Mouse (Mus musculus): ENCODE results near the gene BC107364. TPM values are rescaled to one million over a fixed set of nuclear protein-coding genes. Genes with fewer than 3 reads are reported as not detected.
A peak's percentile ranks its signal among the peaks of the same experiment; 100 is the strongest.
"Not testable (repeated sequence)": the region's sequence is repeated elsewhere in the genome, so short reads cannot be mapped to it uniquely, and the experiment has no call there.

Gene BC107364
- not detected for total RNA-seq (2021)
- long read RNA-seq, partial matches to known transcripts: 0 of 1 reads
- long read RNA-seq, other reads (novel, unspliced or antisense): 1 of 1 reads

DNA sequence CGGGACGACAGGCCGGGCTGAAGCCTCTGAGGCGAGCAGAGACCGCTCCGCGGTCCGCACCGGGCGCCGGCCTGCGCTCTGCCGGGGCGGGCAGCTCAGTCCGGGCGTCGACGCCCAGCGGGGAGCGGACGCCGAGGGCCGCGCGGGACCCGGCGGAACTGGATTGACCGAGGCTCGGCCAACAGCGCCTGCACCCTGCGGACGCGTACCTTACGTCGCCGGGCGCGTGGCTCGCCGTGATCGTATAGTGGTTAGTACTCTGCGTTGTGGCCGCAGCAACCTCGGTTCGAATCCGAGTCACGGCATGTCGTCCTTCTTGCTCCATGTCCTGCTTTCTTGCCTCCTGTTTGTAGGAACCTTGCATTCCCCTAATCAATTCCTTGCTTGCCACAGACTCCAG is at the start of gene BC107364:
Gene BC107364, minus strand, starts transcription at position 45 of the 400 bp plus-strand sequence.
- DNase-seq (ENCODE audit: low spot score in 2 of 2): not testable (repeated sequence)

GRCm38 (mm10) chr3:96501391-96502115 is 49.4 kb upstream of the BC107364 start:
- DNase-seq (ENCODE audit: low spot score in 2 of 2): peak; percentile 92 to 94

DNA sequence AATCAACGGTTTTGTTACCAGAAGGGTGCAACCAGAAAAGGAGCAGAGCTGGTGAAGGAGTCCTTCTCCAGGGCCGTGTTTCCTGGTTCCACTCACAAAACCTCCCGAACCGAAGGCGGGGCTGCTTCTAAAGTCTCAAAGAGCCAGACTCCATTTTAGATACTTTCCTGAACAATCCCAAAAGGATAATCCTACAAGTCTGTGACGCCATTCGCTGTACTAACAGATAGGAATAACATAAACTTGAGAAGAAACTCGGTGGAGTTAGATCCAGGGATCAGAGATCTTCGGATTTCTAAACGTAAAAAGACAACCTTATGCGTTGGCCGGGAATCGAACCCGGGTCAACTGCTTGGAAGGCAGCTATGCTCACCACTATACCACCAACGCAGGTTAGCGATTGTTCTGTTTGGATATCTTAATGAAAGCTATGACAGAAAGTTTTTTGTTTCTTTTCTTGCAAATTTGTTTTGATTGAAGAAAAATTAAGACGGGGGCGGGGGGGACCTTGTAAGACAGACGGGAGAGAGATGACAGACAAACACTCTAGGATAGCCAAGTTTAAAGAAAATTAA is 48.7 kb upstream of the BC107364 start:
- DNase-seq (ENCODE audit: low spot score in 2 of 2): peak; percentile 86 to 89

DNA sequence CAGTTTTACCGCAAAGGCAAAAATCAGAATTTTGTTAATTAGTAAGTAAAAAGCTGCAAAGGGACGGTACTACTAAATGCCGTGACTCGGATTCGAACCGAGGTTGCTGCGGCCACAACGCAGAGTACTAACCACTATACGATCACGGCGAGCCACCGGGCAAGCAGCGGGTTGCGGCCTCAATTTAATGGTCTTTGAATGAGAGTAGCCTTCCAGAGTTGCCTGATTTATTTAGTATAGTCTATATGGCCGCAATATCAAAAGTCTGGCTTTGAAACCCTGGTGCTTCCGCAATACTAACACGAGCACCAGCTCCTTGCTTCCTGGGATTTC is 48.1 kb upstream of the BC107364 start:
- DNase-seq (ENCODE audit: low spot score in 2 of 2): peak; percentile 97

DNA sequence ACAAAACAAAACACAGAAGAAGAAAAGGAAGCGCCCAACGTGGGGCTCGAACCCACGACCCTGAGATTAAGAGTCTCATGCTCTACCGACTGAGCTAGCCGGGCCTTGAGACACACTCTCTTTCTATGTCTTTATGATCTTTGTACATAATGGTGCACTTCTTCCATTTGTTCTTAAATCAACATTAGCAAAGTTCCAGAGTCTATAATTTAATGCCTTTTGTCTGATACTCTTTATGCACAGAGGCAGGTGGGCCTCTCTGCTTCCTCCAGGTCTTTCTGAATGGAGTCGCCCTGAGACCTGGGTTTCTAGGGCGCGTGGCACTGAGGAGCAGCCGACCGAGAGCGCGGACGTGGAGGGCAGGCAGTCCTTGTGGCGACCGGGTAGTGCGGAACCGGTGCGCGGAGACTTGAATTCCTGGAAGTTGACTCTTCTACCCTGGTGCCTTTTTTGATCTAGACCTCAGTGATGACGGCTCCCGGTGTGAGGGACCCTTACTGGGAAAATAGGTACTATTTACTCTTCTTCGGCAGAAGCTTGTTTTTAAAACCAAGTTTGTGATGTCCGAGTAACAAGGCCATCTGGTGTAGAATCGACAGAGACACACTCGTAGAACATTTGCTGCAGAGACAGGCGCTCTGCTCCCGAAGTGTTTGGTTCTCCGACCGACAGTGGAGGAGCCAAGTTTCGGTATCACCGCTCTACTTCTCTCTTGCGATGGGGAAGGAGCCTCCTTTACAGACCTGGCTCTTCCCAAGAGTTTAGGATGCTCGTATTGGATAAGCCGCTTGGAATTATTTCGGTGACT is 47.6 kb upstream of the BC107364 start:
- DNase-seq (ENCODE audit: low spot score in 2 of 2): peak; percentile 68 to 78

GRCm38 (mm10) chr3:96498476-96499245 is 46.6 kb upstream of the BC107364 start:
- DNase-seq (ENCODE audit: low spot score in 2 of 2): no peak

GRCm38 (mm10) chr3:96497451-96498028 is 45.4 kb upstream of the BC107364 start:
- DNase-seq (ENCODE audit: low spot score in 2 of 2): peak; percentile 80 to 86

- not testable (repeated sequence) for DNase-seq (ENCODE audit: low spot score in 2 of 2)
These were observed 44.6 kb upstream of the BC107364 start for GRCm38 (mm10) chr3:96496620-96497275.

DNA sequence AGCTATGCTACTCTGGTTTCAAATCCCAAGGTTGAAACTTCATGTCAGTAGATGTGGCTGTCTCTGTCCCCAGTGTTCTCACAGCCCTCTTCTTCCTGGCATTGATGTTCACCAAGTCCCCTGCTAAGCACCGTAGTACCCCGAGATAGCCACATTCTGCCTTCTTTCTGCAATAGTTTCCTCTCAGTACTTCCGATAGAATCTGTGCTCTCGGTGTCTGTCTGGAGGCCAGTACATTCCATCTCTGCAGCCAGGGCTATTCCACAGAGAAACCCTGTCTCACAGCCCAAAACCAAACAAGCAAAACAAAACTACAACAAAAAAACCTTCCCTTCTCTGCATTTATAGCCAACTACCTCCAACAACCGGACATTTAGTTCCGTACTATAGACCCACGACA is 44.1 kb upstream of the BC107364 start:
- DNase-seq (ENCODE audit: low spot score in 2 of 2): no peak

DNA sequence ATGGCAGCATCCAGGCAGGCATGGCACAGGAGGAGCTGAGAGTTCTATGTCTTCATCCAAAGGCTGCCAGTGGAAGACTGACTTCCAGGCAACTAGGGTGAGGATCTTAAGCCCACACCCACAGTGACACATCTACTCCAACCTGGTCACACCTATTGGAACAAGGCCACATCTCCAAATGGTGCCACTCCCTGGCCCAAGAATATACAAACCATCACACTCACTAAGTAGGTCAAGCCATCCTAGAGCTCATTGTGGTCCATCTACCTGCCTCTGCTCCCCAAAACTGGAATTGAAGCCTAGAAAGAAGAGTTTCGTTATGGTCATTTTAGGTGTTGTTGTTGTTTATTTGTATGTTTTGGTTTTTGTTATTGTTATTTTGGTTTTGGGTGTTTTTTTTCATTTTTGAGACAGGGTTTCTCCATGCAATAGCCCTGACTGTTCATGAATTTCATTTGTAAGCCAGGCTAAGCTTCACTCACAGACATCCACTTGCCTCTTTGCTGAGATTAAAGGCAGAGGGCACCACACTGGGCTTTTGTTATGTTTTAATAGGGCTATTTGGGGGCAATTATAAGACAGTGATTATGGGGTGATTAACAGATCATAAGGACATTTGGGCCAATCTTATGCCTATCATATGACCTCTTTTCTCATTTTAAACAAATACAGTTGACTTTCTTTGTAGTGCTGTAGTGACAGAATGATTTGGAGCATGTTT is 43.5 kb upstream of the BC107364 start:
- DNase-seq (ENCODE audit: low spot score in 2 of 2): no peak

GRCm38 (mm10) chr3:96494912-96495311 is 42.8 kb upstream of the BC107364 start:
- no peak for DNase-seq (ENCODE audit: low spot score in 2 of 2)

DNA sequence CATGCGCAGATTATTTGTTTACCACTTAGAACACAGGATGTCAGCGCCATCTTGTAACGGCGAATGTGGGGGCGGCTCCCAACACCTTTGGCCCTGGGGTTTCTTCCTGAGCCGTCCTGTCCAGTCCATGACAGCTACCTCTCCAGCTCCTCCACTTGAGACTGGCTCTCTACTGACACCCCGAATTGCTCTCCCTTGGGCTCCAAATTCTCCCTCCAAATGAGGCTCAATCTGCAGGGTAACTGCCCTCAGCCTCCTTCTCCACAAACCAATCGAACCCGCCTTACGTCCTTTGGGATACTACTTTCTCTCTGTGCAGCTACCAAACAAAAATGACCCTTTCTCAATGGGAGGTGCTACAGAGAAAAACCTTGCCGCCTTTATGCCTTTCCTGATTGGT is 42.4 kb upstream of the BC107364 start:
- not testable (repeated sequence) for DNase-seq (ENCODE audit: low spot score in 2 of 2)

- DNase-seq (ENCODE audit: low spot score in 2 of 2): not testable (repeated sequence)
These were observed 37.5 kb upstream of the BC107364 start for GRCm38 (mm10) chr3:96489636-96490035.

GRCm38 (mm10) chr3:96488907-96489629 is 37.0 kb upstream of the BC107364 start:
- not testable (repeated sequence) for DNase-seq (ENCODE audit: low spot score in 2 of 2)

DNA sequence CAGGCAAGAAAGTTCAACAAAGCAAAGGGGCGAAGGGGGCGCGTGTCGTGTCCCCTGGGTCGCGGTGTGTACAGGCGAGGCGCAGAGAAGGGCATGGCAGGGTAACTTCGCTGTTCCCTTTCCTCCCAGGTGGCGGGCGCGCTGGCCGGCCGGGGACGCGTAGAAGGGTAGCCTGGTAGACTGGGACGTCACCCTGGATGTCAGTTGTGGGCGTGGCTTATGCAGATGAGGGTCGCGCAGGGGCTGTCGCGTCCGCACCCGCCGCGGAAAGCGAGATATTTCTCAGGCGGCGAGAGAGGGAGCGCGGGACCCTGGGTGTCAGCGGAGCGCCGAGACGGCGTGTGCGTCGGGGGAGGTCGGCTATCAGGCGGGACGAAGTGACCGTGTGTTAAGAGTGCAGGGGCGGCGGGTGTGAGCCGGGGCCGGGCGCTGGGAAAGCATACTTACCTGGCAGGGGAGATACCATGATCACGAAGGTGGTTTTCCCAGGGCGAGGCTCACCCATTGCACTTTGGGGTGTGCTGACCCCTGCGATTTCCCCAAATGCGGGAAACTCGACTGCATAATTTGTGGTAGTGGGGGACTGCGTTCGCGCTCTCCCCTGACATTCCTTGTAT is 36.3 kb upstream of the BC107364 start:
- not testable (repeated sequence) for DNase-seq (ENCODE audit: low spot score in 2 of 2)

GRCm38 (mm10) chr3:96487596-96488289 is 35.6 kb upstream of the BC107364 start:
- peak; percentile 32 to 47 for DNase-seq (ENCODE audit: low spot score in 2 of 2)

- not testable (repeated sequence) for DNase-seq (ENCODE audit: low spot score in 2 of 2)
These were observed 34.9 kb upstream of the BC107364 start for GRCm38 (mm10) chr3:96486828-96487559.
